Mouse (Mus musculus) cerebellum, adult 11 months (tissue): ENCODE measurements around the gene Polk.
A peak's percentile ranks its signal among the peaks of the same experiment; 100 is the strongest.

Experiments
- DNase-seq: peaks from one replicate; pipeline ENCODE4 v3.0.0; 2022

Polk gene

DNA sequence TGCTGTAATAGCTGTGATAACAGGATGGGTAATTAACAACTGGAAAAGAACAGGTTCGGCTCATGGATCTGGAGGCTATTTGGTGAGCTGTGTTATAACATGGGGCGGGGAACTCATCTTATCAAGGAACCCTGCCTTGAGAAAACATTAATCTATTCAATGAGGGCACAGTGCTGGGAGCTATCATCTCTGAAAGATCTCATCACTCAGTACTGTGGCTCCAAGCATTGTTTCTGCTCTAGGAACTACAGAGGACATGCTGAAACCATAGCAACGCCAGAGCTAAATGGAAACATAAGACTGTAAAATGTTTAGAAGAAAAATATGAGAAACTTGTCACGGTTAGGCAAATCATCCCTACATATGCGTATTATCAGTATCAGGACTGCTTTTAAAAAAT lies 84.4 kb downstream of the Polk start:
- DNase-seq: no peak

DNA sequence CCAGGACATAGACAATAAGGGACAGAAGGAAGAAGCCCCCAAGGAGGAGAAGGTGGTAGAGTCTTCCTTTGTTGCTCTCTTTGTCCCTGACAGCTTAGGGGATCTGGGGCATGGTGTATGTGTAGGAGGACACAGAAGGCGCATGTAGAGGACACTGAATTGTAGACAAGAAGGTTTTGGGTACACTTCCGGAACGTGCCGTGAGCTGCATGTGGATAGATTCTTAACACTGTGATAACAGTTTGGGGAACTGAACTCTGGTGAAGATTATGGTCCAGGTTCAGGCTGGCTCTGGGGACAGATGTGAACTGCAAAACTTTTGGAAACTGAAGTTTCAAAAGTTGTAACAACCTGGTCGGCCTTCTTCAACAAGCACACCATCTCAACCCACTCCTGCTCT lies 84.8 kb downstream of the Polk start:
- DNase-seq: no peak

- no peak for DNase-seq
Observed at GRCm38 (mm10) chr13:96454288-96454687, 88.1 kb downstream of the Polk start.

DNA sequence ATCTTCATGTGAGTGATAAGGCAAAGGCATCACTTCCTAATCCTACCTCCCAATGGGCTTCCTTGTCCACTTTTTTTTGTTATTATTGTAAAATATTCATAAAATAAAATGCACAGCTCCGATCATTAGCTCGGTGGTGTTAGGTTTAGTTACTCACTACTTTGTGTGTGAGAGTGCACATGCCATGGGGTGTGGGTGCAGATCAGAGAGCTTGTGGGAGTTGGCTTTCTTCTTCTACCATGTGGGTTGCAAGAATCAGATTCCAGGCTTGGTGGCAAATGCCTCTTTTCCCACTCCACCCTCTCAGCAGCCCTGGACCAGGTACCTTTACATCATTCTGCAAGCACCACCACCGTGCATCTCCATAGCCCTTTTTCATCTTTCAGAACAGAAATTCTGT lies 89.8 kb downstream of the Polk start:
- DNase-seq: no peak

GRCm38 (mm10) chr13:96451386-96452140 lies 90.8 kb downstream of the Polk start:
- DNase-seq: no peak

- DNase-seq: no peak
Observed at GRCm38 (mm10) chr13:96450869-96451268, 91.5 kb downstream of the Polk start.

- no peak for DNase-seq
Observed at GRCm38 (mm10) chr13:96450205-96450856, 92.0 kb downstream of the Polk start.

GRCm38 (mm10) chr13:96440436-96440835 lies 101.9 kb downstream of the Polk start:
- no peak for DNase-seq

DNA sequence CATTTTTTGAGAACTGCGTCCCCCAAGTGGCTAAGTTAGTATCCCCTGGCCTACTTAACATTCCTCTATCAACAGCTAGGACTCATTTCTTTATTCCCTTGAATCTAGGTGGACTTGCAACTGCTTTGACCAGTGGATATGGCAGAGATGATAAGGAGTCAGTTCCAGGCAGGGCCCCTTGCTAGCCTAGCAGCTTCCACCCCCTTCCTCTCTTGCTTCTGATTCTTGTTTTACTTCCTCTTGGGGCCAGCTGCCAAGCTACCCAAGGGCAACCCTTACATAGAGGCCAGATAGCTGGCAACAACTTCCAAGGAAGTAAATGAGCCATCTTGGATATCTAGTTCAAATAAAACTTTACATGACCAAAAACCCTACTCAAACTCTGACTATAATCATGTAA lies 105.5 kb downstream of the Polk start:
- no peak for DNase-seq

GRCm38 (mm10) chr13:96435793-96436192 lies 106.6 kb downstream of the Polk start:
- no peak for DNase-seq

GRCm38 (mm10) chr13:96434899-96435331 lies 107.5 kb downstream of the Polk start:
- no peak for DNase-seq

DNA sequence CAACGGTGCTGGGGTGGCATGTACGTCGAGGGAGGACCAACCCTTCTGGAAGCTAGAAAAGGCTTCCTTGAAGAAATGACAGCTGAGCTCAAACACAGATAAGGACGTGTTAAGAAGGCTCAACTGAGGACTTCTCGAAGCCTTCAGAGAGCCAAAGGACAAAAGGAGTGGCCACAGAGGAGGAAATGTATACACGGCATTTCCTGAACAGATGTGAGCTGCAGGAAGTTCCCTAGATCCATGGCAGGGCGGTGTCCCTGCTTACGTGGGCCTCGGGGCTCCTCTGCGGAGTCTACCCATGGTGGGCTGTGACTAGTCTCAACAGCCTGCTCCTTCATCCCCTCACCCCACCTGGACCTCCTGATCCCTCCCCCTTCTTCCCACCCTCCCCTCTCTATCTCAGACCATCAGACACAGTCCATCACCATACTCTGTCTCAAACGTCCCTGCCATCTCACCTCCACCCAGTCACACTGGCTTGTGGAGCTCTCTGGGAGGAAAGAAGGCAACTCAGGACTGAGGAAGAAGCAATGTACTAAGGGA lies 108.7 kb downstream of the Polk start:
- no peak for DNase-seq

DNA sequence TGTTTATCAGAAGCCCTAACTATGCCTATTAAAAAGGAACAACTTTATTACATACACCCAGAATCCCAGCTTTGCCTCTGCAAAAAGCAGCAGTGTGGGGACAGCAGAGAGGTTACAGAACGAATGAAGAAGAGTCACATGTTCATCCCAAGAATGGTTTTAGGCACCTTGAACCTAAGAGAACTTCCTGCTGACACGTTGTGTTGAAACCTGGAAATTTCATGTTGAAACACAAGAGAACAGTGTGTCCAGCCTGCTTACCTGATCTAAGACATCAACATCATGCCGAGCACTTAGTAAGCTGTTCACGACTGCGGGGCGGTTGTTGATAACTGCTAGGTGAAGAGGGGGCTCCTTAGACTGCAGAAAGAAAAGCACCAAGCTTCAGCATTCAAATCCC lies 109.3 kb downstream of the Polk start:
- DNase-seq: no peak

GRCm38 (mm10) chr13:96432376-96432811 lies 110.0 kb downstream of the Polk start:
- DNase-seq: no peak

DNA sequence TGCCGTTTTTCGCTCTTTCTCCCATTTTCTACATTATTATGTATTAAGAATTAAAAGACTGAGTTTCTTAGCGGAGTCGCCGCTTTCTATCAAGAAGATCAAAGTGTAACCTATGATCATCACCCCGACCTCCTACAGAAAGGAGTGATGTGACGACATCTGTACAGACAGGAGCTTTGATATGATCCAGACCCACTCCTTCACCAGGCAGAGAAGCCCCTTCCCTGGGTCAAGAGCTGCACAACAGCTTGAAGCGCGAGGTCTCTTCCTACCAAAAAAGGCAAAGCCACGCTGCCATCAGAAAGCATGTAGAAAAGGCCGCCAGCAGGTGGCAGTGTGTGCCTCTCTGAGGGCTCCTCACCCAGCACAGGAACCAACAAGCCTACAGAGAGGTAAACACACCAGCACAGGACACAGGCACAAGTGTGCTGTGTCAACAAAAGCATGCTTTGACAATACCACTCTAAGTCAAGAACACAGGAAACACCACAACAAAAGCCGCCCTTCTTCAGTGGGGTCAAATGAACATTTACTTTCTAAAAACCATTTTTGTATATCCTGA lies 110.7 kb downstream of the Polk start:
- DNase-seq: peak; percentile 71
